Mouse (Mus musculus): ENCODE data around the gene Plekha6.

Gene Plekha6

GRCm38 (mm10) chr1:133181072-133182015 is 17.3 kb downstream of the Plekha6 start:
- peak; percentile 56 for ATAC-seq (ENCODE audit: insufficient number of reproducible peaks, low FRiP score, low TSS enrichment)

GRCm38 (mm10) chr1:133182016-133182705 is 18.2 kb downstream of the Plekha6 start:
- peak; percentile 10; the same call in 1 of the 2 replicates for ATAC-seq (ENCODE audit: insufficient number of reproducible peaks, low FRiP score, low TSS enrichment)

- ATAC-seq (ENCODE audit: insufficient number of reproducible peaks, low FRiP score, low TSS enrichment) = no peak
These were observed 18.7 kb downstream of the Plekha6 start for GRCm38 (mm10) chr1:133182706-133183095.

GRCm38 (mm10) chr1:133183141-133183925 is 19.3 kb downstream of the Plekha6 start:
- ATAC-seq (ENCODE audit: insufficient number of reproducible peaks, low FRiP score, low TSS enrichment) = no peak

GRCm38 (mm10) chr1:133187948-133188680 is 24.1 kb downstream of the Plekha6 start:
- ATAC-seq (ENCODE audit: insufficient number of reproducible peaks, low FRiP score, low TSS enrichment) = no peak

- no peak for ATAC-seq (ENCODE audit: insufficient number of reproducible peaks, low FRiP score, low TSS enrichment)
These were observed 24.7 kb downstream of the Plekha6 start for GRCm38 (mm10) chr1:133188719-133189118.

- no peak for ATAC-seq (ENCODE audit: insufficient number of reproducible peaks, low FRiP score, low TSS enrichment)
These were observed 25.5 kb downstream of the Plekha6 start for GRCm38 (mm10) chr1:133189471-133189870.

- ATAC-seq (ENCODE audit: insufficient number of reproducible peaks, low FRiP score, low TSS enrichment) = no peak
These were observed 26.5 kb downstream of the Plekha6 start for GRCm38 (mm10) chr1:133190550-133190949.

GRCm38 (mm10) chr1:133196181-133196580 is 32.2 kb downstream of the Plekha6 start:
- ATAC-seq (ENCODE audit: insufficient number of reproducible peaks, low FRiP score, low TSS enrichment) = no peak

GRCm38 (mm10) chr1:133197266-133197665 is 33.3 kb downstream of the Plekha6 start:
- ATAC-seq (ENCODE audit: insufficient number of reproducible peaks, low FRiP score, low TSS enrichment) = no peak

- no peak for ATAC-seq (ENCODE audit: insufficient number of reproducible peaks, low FRiP score, low TSS enrichment)
These were observed 35.7 kb downstream of the Plekha6 start for GRCm38 (mm10) chr1:133199706-133200105.

- no peak for ATAC-seq (ENCODE audit: insufficient number of reproducible peaks, low FRiP score, low TSS enrichment)
These were observed 37.5 kb downstream of the Plekha6 start for GRCm38 (mm10) chr1:133201499-133201898.

GRCm38 (mm10) chr1:133203701-133204100 is 39.7 kb downstream of the Plekha6 start:
- ATAC-seq (ENCODE audit: insufficient number of reproducible peaks, low FRiP score, low TSS enrichment) = no peak

GRCm38 (mm10) chr1:133204341-133204849 is 40.4 kb downstream of the Plekha6 start:
- no peak for ATAC-seq (ENCODE audit: insufficient number of reproducible peaks, low FRiP score, low TSS enrichment)

GRCm38 (mm10) chr1:133204985-133205384 is 41.0 kb downstream of the Plekha6 start:
- ATAC-seq (ENCODE audit: insufficient number of reproducible peaks, low FRiP score, low TSS enrichment) = no peak

- ATAC-seq (ENCODE audit: insufficient number of reproducible peaks, low FRiP score, low TSS enrichment) = no peak
These were observed 44.2 kb downstream of the Plekha6 start for GRCm38 (mm10) chr1:133208086-133208815.

GRCm38 (mm10) chr1:133209036-133209435 is 45.0 kb downstream of the Plekha6 start:
- no peak for ATAC-seq (ENCODE audit: insufficient number of reproducible peaks, low FRiP score, low TSS enrichment)

GRCm38 (mm10) chr1:133209482-133209881 is 45.5 kb downstream of the Plekha6 start:
- ATAC-seq (ENCODE audit: insufficient number of reproducible peaks, low FRiP score, low TSS enrichment) = no peak

- peak; percentile 69; the same call in 1 of the 2 replicates for ATAC-seq (ENCODE audit: insufficient number of reproducible peaks, low FRiP score, low TSS enrichment)
These were observed 46.0 kb downstream of the Plekha6 start for GRCm38 (mm10) chr1:133209901-133210516.

Measured in cerebellum, adult (tissue).